Mouse (Mus musculus) midbrain, embryonic 16.5 days (tissue): ENCODE measurements at regions not wholly inside any gene's neighbourhood (a gene's known extent, or its start where the extent isn't known, plus 50 kb on each side); places are given as distances from the start of the nearest gene placed in this dataset.
A peak's percentile ranks its signal among the peaks of the same experiment; 100 is the strongest.

Source experiments
- ATAC-seq: fragments of 200-750 bp; cut with Nextera tagmentation; 2 replicates; pipeline ENCODE4 v1.8.0; 2017; ENCODE audit warnings: moderate TSS enrichment
- H3K27ac ChIP-seq: fragments of 300-500 bp; sonication (generic); 2 replicates; pipeline ENCODE4 v1.5.1; 2014; ENCODE audit warnings: mild to moderate bottlenecking, low read length, mixed read lengths
- H3K27me3 ChIP-seq: fragments of 300-500 bp; sonication (generic); 2 replicates; pipeline ENCODE4 v1.6.1; 2014; ENCODE audit warnings: low read depth, low read length, mixed read lengths; ENCODE audit not compliant: control insufficient read depth, insufficient read depth
- H3K36me3 ChIP-seq: fragments of 300-500 bp; sonication (generic); 2 replicates; pipeline ENCODE4 v1.6.1; 2014; ENCODE audit warnings: mild to moderate bottlenecking, low read length, moderate library complexity, mixed read lengths; ENCODE audit not compliant: control insufficient read depth, insufficient read depth
- H3K4me1 ChIP-seq: fragments of 300-500 bp; sonication (generic); 2 replicates; pipeline ENCODE4 v1.6.1; 2014; ENCODE audit warnings: mild to moderate bottlenecking, low read length, mixed read lengths; ENCODE audit not compliant: control insufficient read depth, insufficient read depth
- H3K4me2 ChIP-seq: fragments of 300-500 bp; sonication (generic); 2 replicates; pipeline ENCODE4 v1.6.1; 2014; ENCODE audit warnings: mild to moderate bottlenecking, low read length, mixed read lengths
- H3K4me3 ChIP-seq: fragments of 300-500 bp; sonication (generic); 2 replicates; pipeline ENCODE4 v1.5.1; 2014; ENCODE audit warnings: low read depth, mild to moderate bottlenecking, low read length, moderate library complexity, mixed read lengths
- H3K9ac ChIP-seq: fragments of 300-500 bp; sonication (generic); 2 replicates; pipeline ENCODE4 v1.6.1; 2014; ENCODE audit warnings: low read depth, low read length, mixed read lengths
- H3K9me3 ChIP-seq: fragments of 300-500 bp; sonication (generic); replicated peaks from 2 replicates; pipeline ENCODE4 v1.6.1; 2014; ENCODE audit warnings: mild to moderate bottlenecking, low read length, mixed read lengths; ENCODE audit not compliant: control insufficient read depth, poor library complexity, severe bottlenecking
- WGBS: fragments of 180-500 bp; shearing (Covaris S2); extraction: QIAGEN DNeasy Blood & Tissue Kit; methylation state at CpG from one replicate; pipeline ENCODE4 v1.1.7; 2014; 5-methylcytosine and 5-hydroxymethylcytosine counted together

DNA sequence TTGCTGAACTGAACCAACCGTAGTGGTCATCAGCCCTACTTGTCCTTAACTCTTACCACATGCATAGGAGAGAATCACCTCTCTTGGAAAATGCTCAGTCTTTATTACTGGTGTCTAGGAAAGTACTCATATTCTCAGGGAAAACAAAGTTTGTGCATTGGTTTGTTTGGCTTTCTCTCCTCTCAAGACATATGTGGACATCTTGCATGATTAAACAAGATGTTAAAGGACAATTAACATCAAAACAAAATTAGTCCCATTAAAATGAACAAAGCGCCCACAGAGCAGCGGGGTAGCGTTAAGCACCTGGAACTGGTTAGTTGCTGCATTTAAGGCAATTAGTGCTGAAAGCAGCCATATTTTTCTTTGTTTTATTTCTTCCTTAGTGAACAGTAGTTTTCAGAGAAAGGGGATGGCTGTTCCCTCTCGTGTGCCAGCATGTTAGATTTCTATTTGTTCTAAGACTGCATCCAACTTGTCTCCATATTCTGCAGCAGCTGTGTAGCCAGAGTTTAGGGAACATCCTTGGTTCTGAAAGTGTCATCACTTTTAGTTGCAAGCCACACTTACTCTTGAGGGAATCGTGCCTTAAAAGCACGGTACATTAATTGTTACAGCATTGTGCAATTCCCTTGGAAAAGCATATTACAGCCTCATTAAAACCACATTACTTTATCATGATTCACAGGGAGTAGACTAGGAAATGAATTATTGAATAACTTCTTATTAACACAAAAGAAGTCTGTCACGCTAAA lies 137.7 kb downstream of the Ube2u start:
- Histone ChIP-seq H3K9me3 (no peaks in the 10 kb centered on the region), H3K9ac (no peak overlapping the region), H3K27ac (no peak overlapping the region), H3K36me3 (no peaks in the 10 kb centered on the region), H3K27me3 (no peaks in the 10 kb centered on the region), H3K4me3 (no peak overlapping the region), H3K4me1 (peaks cover 2% of the 10 kb centered on the region; the same call in 1 of the 2 replicates), H3K4me2 (no peak overlapping the region)
- WGBS: 61% methylated on average over 8 of the region's 8 CpGs
- ATAC-seq: peak; percentile 56

DNA sequence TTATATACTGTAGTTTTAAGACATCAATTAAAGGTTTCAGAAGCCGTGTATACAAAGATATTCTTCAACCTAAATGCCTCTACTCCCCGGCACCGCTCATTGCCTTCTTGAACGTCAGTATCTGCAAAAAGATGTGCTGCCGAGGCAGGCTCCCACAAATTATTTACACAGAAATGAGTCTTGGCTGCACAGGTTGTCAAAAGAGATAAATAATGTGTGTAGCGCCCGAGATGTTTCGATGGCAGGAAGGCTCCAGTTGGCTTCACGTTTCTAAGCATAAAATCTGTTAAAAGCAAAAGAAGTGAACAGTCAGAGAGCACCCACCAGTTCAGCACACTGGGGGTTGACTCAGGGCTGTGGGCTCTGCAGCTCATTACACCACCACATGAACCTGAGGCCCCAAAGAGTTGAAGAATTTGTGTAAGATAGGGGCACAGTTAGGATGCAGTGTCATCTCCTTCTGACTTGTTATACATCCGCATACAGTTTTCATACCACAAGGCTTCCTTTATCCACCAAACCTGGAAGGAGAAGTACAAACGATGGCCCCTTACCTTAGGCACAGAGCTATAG lies 138.4 kb downstream of the Ube2u start:
- H3K27me3 ChIP-seq: no peaks in the 10 kb centered on the region
- no peak overlapping the region for H3K9ac ChIP-seq
- H3K4me1 ChIP-seq: peaks cover 2% of the 10 kb centered on the region; the same call in 1 of the 2 replicates
- ATAC-seq: peak; percentile 51
- 62% methylated on average over 11 of the region's 11 CpGs for WGBS
- H3K27ac ChIP-seq: peak overlapping the region; percentile 31; the same call in 1 of the 2 replicates
- H3K36me3 ChIP-seq: no peaks in the 10 kb centered on the region
- no peak overlapping the region for H3K4me3 ChIP-seq
- H3K9me3 ChIP-seq: no peaks in the 10 kb centered on the region
- H3K4me2 ChIP-seq: no peak overlapping the region

DNA sequence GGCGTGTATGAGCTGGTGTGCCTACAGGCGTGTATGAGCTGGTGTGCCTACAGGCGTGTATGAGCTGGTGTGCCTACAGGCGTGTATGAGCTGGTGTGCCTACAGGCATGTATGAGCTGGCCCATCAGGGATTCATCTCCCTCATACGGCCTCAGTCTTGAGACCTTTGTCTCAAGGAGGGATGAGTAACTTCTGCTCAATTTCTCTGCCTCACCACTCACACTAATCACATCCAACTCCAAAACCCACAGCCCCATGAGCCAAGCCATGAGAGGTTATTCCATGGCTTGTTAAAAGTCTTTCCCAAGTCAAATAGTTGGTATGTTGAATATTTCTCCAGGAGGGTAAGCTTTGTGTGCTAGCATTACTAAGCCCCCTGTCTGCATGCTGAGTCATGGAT lies 146.0 kb downstream of the Ube2u start:
- ATAC-seq: no peak
- no peaks in the 10 kb centered on the region for H3K9me3 ChIP-seq
- no peaks in the 10 kb centered on the region for H3K27me3 ChIP-seq
- no peak overlapping the region for H3K4me3 ChIP-seq
- H3K4me2 ChIP-seq: no peak overlapping the region
- H3K9ac ChIP-seq: no peak overlapping the region
- no peak overlapping the region for H3K27ac ChIP-seq
- no peaks in the 10 kb centered on the region for H3K36me3 ChIP-seq
- 96% methylated on average over 3 of the region's 5 CpGs for WGBS
- no peaks in the 10 kb centered on the region for H3K4me1 ChIP-seq

DNA sequence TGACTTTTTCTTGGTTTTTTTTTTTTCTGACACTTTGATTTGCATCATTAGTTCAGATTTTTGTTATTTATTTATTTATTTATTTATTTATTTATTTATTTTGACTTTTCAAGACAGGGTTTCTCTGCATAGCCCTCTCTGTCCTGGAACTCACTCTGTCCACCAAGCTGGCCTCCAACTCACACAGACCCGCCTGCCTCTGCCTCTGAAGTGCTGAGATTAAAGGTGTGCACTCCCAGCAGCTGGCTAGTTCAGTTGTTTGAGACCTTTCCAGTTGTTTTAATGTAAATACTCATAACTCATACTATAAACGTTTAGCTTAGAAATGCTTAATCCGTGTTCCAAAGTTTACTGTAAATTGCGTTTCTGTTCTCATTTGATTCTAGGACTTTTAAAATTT lies 147.9 kb downstream of the Ube2u start:
- Histone ChIP-seq H3K36me3 (no peaks in the 10 kb centered on the region), H3K4me3 (no peak overlapping the region), H3K4me2 (no peak overlapping the region), H3K9me3 (0 out of 2 replicates have a peak, but pooled peaks cover 1% of the 10 kb centered on the region), H3K9ac (no peak overlapping the region), H3K27me3 (no peaks in the 10 kb centered on the region), H3K4me1 (no peaks in the 10 kb centered on the region), H3K27ac (no peak overlapping the region)
- 84% methylated on average over 4 of the region's 4 CpGs for WGBS
- ATAC-seq: no peak

DNA sequence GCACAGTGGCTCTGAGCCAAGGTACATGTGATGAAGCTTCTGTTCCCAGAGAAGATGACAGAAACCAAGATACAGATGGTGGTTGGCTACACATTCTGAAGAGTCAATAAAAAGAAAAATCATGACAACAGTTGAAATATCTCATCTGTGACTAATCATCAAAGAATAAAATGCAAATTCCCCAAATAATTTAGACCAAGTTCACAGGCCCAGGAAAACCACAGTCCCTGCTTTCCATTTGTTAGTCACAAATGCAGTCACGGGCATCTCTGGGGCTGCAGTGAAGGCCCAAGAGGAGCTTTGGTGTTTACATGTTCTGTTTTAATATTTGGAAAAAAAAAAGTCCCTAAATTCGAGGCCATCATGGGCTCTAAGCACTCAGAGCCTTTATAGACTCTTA lies 142.1 kb upstream of the Cachd1 start:
- Histone ChIP-seq H3K27ac (no peak overlapping the region), H3K27me3 (no peaks in the 10 kb centered on the region), H3K9ac (no peak overlapping the region), H3K4me2 (no peak overlapping the region), H3K9me3 (0 out of 2 replicates have a peak, but pooled peaks cover 4% of the 10 kb centered on the region), H3K4me1 (no peaks in the 10 kb centered on the region), H3K36me3 (no peaks in the 10 kb centered on the region), H3K4me3 (no peak overlapping the region)
- 56% methylated on average over 2 of the region's 2 CpGs for WGBS
- no peak for ATAC-seq

DNA sequence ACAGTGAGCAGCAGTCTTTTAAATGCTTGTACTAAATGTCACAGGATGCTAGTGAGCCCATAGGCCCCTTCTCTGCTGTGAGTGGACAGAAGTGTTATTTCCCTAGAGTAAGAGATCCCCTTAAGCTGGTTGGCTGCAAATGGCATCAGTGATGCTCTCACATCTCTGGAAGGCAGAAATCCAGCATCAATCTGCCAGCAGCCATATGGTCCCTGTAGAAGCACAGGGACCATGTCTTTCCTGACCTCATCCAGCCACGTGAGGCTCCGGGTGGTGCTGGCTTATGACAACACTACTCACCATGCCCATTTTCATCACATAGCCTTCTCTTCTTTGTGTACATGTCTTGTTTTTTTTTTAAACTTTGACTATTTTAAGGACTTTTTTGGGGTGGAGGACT lies 138.9 kb upstream of the Cachd1 start:
- Histone ChIP-seq H3K27me3 (no peaks in the 10 kb centered on the region), H3K9ac (no peak overlapping the region), H3K9me3 (no peaks in the 10 kb centered on the region), H3K4me1 (no peaks in the 10 kb centered on the region), H3K4me3 (no peak overlapping the region), H3K4me2 (no peak overlapping the region), H3K27ac (no peak overlapping the region), H3K36me3 (no peaks in the 10 kb centered on the region)
- ATAC-seq: no peak
- WGBS: 94% methylated on average over 2 of the region's 2 CpGs

DNA sequence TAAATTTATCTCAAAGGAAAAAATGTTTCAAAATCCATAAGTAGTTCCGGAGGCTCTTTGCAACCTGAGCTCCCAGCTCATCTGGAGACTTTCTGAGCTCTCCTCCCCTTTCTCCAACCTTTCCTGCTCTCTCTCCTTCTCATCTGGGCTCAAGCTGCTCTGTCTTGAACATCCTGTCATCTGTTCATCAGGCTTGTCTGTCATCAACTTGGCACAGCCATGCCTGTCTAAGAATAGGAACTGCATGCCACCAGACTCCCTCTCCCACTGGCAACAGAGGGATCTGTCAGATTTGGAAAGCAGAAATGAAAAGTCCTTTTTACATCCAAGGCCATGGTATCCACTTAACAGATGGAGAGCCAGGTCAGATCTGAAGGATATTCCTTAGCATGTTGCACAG lies 115.3 kb upstream of the Cachd1 start:
- Histone ChIP-seq H3K9ac (no peak overlapping the region), H3K27me3 (no peaks in the 10 kb centered on the region), H3K4me1 (peaks cover 4% of the 10 kb centered on the region; the same call in 1 of the 2 replicates), H3K4me2 (no peak overlapping the region), H3K9me3 (no peaks in the 10 kb centered on the region), H3K36me3 (no peaks in the 10 kb centered on the region), H3K27ac (no peak overlapping the region), H3K4me3 (no peak overlapping the region)
- no peak for ATAC-seq
- WGBS: 90% methylated on average over 1 of the region's 1 CpGs

DNA sequence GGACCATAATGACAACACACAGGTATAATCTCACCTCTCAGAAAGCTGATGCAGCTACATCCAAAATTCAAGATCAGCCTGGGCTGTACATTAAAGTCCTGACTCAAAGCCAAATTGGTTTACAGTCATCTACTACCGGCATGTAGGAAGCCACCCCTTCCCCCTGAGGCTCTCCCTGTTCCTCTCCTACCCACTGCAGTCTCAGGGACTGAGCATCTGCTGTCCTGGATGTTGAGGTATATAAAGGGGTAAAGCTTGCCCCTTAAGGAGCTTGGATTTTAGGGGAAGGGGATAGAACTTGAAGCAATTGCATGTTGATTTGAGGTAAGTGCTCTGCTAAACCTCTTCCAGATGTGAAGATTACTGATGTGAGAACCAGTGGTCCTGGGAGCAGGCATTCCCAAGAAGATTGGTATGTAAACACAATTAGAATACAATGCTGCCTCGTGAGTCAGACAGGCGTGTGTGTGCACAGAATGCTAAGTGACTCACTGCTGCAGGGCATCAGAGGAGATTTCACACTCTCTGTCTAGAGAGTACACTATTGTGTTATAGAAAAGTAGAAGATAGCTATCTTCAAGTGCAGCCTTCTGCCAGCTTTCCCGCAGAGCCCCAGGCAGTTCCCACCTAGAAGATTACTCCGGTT lies 111.7 kb upstream of the Cachd1 start:
- Histone ChIP-seq H3K4me1 (peaks cover 4% of the 10 kb centered on the region; the same call in 1 of the 2 replicates), H3K9me3 (no peaks in the 10 kb centered on the region), H3K36me3 (no peaks in the 10 kb centered on the region), H3K4me3 (no peak overlapping the region), H3K27ac (no peak overlapping the region), H3K9ac (no peak overlapping the region), H3K27me3 (no peaks in the 10 kb centered on the region), H3K4me2 (no peak overlapping the region)
- WGBS: 9% methylated on average over 5 of the region's 5 CpGs
- peak; percentile 88 for ATAC-seq

DNA sequence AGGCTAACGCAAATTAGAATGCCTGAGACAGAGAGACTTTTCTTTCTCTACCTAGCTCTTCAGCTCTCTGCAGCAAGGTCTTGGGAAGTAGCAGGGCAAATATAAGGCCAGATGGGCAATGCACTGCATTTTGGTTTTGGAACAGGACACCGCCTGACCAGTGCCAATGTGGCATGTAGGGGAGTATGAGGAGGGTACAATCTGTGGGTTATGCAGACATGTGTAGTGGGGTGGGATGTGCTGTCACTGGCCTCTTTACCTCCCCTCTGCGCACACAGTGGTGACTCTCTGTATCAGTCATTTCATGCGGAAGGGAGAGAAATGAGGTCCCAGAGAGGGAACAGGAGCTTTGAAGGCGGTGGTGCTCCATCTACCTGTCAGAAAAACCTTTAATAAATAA lies 105.9 kb upstream of the Cachd1 start:
- ATAC-seq: no peak
- H3K27ac ChIP-seq: no peak overlapping the region
- no peak overlapping the region for H3K4me3 ChIP-seq
- no peak overlapping the region for H3K9ac ChIP-seq
- WGBS: 69% methylated on average over 5 of the region's 5 CpGs
- no peaks in the 10 kb centered on the region for H3K36me3 ChIP-seq
- no peak overlapping the region for H3K4me2 ChIP-seq
- no peaks in the 10 kb centered on the region for H3K9me3 ChIP-seq
- H3K27me3 ChIP-seq: no peaks in the 10 kb centered on the region
- 0 out of 2 replicates have a peak, but pooled peaks cover 3% of the 10 kb centered on the region for H3K4me1 ChIP-seq
